Mouse (Mus musculus): ENCODE data around the gene Sox6.

Gene Sox6

DNA sequence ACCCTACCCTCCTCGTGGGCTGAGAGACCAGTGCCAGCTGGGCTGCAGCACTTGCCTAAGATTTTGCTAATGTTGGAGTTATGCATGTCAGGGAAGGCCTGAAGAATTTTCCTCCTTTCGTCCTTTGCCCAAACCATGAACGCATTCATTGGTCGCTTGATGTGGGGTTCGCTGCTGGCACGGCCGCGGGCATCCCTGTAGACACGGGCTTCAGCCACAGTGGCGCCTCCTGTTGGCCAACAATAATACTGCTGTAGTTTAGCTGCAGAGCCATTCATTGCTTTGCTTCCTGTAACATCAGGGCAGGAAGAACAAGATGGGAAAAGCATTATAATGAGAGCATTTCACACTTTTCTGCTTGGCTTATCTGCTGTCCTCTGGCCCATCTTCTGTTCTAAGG is 549.0 kb downstream of the Sox6 start:
- DNase-seq (ENCODE audit: low spot score in 2 of 2), result no peak

DNA sequence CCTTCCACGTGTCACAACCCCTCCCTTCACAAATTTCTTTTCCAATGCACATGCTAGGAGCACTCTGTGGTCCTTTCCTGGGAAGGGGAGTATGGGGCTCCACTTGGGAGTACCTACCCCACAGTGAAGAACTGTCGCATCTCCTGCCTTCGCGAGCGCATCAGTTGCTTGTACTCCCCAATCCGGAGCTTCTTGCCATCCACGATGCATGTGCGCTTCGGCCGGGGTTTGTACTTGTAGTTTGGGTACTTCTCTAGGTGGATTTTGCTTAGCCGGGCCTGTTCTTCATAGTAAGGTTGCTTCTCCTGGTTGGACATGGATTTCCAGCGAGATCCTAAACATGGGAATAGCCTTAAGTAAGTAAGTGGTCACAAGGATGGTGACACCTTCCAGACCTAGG is 552.2 kb downstream of the Sox6 start:
- DNase-seq (ENCODE audit: low spot score in 2 of 2), result no peak

DNA sequence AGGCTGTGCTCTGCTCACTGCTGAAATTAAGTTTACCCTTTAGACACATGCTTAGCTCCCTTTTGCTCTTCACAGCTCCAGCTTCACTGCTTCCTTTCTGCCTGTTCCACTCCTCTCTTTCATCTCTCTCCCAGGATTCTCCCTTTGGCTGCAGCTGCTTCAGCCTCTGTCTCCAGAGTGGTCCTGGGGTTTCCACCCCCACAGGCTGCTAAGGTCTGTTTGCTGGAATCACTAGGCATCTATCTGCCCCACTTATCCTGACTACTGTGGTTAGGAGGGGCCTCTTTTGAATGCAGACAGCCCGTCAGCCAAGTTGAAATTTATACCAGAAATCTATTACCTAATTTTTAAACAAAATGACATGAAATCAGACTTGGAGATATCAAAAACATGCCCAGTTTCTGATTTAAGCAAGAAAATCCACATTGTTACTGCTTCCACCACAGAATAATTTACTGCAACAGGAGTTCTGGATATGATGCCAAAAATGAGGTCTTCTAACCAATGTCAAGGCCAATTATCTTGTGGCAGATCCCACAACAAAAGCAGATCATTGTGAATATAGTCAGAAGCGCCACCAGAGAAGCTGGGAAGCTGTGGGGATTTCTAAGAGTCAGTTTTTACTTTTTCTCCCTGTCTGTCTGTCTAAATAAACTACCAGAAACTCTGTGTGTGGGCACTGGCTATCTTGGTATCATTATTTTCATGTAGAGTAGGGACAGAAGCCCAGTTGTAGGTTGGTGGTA is 552.8 kb downstream of the Sox6 start:
- DNase-seq (ENCODE audit: low spot score in 2 of 2), result no peak

DNA sequence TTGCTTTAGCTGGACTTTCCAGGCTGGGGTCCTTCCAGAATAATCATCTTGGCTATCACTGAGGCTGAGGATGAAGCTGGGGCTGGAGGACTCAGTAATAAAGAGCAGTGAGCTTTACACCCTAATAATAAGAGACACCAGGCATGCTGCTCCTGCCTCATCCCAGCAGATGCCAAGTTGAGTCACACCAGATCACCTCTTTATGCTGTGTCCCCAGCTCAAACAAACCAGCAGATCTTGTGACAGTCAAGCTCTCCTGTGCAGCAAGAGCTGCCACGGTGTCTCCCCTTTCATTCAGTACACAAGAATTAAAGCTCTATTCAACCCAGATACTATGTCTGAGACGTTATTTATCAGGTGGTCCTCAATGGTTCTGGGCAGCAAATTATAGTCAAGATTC is 560.8 kb downstream of the Sox6 start:
- DNase-seq (ENCODE audit: low spot score in 2 of 2), result no peak

DNA sequence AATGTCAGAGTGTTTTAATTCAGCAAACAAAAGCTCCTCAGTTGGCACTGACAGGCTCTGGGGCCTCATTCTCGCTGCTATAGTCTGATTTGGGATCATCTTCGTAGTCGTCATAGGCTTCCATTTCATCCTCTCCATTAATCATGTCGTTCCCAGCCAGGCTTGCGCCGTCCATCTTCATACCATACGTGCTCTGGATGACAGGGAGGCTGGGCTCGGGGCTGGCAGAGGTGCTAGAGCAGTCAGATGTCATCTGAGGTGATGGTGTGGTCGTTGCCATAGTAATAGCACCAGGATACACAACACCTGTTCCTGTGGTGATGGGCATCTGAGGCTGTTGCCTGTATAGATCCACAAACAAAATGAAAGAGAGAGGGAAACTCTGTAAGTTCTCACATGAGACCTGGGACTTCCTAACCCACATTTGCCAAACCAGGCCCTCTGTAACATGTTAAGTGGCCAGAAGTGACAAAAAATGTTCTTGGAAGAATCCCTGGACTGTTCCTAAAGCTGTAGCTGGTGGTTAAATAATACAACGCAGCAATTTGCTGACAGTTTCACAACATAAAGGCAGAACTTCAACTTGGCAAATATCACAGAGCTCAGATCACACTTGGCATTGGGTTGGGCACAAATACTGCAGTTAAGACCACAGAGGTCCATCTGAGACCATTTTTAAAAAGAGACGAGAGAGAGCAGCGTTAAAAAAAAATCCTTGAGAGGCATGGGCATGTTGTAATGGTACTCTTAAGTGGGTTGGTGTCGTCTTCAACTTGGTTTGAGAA is 561.5 kb downstream of the Sox6 start:
- no peak for DNase-seq (ENCODE audit: low spot score in 2 of 2)

DNA sequence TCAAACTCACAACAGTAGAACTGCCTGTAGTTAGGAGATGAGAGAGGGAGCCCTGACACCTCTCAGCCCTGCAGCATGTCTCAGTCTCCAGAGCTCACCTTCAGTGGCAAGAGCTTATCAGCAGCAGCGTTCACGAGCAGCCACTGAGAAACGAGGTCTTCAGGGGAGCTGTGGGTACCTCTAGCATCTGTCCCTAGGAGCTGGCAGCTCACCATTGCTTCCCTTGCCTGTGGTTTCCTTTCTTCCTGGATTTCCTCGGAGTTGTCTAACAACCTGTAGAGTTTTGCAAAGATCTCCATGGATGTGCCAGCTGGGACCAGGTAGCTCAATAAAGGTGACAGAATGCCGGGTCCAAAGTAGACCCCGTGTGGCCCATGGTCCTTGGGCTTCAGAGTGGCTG is 563.4 kb downstream of the Sox6 start:
- DNase-seq (ENCODE audit: low spot score in 2 of 2), result no peak

DNA sequence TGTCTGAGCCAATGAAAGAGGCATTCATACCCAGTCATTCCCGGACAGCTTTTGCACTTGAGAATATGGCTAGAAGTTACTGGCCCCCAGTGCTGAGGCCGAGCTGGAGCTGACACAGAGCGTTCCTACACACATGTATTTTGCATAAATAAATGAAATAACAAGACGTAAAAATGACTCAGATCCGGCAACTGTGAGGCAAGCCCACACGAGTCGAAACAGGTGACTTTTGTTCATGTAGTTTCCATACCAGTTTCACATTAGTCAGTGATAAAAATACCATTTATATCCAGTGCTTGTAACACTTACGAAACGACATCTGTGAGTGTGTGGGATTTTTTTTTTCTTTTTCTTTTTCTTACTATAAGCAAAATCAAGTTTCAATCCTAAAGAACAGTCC is 564.5 kb downstream of the Sox6 start:
- DNase-seq (ENCODE audit: low spot score in 2 of 2), result no peak

DNA sequence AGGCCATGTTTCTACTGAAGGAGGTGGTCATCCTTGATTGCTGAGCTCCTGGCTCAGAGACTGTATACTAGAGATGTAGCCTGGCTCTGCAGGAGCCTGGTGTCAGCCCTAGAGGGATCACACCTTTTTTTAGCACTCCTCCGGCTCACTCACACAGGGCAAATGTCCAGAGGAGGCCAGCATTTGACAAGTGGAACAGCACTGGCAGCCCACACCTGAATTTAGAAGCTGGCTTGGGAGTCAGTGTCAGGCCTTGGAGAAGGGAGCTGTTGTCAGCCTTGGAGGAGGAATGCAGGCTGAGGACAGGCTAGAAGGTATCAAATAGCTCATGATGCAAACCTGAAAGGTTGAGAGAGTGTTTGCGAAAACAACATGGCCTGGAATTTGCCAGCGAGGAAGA is 565.7 kb downstream of the Sox6 start:
- no peak for DNase-seq (ENCODE audit: low spot score in 2 of 2)

DNA sequence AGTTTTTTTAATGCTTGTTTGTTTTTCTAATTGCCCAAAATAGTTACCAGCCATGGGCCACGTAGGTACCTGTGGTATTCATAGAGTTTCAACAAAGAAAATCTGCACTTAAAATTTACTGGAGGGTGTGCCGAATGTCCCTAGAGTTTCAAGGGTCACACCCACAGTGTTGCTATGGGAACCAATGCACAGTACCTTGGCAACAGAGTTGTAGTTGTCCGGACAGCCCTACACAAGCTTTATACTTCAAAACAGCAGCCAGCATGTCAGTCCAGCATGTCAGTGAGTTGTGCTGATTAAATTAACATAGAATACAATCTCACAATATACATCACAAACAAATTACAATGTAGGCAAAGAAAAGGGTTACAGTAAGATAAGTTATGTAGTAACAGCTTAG is 567.1 kb downstream of the Sox6 start:
- no peak for DNase-seq (ENCODE audit: low spot score in 2 of 2)

DNA sequence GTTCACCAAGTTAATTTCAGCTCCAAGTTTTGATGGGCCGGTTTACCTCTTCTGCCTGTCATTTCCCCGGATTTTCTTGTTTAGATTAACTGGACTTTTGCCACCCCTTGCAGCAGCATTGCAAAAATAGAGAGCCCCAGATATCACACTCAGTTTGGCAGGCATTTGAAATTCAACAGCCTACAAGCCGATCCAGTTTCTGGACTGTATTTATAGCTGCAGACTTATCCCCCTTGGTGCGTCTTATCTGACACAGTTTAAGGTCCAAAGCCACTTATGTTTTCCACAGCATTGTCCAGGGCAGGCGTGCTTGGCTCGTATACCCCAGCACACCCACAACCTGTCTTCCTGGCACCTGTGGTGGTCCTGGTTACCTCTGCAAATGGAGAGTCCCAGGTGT is 571.8 kb downstream of the Sox6 start:
- DNase-seq (ENCODE audit: low spot score in 2 of 2), result no peak

DNA sequence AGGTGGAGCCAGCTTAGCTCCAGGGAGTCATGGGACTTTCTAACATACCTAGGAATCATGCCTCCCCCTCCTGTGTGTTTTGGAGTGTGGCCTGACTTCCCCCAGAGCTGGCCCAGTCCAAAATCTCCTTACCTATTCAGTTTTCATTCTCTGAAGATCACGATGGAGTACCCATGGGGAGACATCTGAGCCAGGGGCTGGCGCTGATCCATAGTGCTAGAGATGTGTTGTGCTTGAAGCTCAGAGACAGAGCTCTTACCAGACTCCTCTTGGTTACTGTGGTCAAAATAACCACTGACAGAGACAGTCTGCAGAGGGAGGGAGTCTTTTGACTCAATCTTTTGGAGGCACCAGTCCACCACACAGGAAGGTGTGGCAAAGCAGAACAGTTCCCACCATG is 575.2 kb downstream of the Sox6 start:
- no peak for DNase-seq (ENCODE audit: low spot score in 2 of 2)

DNA sequence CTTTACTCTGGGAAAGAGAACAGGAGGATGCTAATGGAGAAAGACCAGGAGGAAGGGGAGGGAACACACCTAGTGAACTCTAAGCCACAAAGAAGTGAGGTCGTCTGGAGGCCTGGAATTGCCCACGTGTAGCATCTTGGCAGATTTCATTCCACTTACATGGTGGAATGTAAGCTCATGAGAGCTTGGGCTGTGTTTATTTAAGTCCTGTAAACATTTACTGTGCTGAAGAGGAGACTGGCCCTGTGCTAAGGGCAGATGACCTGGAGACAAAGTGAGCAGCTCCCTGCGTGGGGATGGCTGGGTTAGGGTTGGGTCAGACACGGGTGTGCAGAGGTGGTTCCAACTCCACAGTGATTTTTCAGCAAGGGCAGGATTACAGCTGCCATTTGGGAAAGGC is 576.3 kb downstream of the Sox6 start:
- DNase-seq (ENCODE audit: low spot score in 2 of 2), result no peak

DNA sequence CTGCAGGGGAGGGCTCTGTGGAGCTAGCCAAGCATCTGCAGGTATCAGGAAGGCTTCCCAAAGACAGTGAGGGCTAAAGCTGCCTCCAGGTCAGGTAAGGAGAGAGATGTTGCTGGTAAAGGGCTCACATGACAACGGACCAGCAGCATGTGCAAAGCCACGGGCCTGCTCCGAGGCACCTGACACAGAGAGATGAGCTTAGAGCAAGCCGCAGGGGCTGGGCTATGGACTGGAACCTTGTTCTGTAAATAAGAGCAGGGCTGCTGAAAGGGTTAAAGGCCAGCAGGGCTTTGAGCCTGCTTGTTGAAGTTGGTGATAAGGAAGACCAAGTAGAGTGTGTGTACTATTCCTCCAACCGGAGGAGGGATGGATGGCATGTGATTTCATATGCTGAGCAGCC is 583.6 kb downstream of the Sox6 start:
- DNase-seq (ENCODE audit: low spot score in 2 of 2), result no peak

DNA sequence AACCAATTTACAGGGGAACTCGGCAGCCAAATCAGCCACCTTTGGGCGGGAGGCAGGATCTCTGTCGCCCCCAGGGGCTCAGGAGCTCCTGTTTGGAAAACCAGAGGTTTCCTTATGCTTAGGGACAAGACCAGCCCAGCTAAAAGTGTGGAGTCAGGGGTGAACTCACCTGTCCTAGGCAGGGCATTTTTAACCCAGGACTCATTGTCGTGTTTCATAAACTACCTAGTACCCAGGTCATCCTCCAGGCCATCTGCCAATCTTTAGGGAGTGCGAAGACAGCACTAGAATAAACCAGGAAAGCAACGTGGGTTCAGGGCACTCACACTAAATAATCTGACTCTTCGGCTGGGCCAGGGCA is 584.9 kb downstream of the Sox6 start:
- DNase-seq (ENCODE audit: low spot score in 2 of 2), result no peak

DNA sequence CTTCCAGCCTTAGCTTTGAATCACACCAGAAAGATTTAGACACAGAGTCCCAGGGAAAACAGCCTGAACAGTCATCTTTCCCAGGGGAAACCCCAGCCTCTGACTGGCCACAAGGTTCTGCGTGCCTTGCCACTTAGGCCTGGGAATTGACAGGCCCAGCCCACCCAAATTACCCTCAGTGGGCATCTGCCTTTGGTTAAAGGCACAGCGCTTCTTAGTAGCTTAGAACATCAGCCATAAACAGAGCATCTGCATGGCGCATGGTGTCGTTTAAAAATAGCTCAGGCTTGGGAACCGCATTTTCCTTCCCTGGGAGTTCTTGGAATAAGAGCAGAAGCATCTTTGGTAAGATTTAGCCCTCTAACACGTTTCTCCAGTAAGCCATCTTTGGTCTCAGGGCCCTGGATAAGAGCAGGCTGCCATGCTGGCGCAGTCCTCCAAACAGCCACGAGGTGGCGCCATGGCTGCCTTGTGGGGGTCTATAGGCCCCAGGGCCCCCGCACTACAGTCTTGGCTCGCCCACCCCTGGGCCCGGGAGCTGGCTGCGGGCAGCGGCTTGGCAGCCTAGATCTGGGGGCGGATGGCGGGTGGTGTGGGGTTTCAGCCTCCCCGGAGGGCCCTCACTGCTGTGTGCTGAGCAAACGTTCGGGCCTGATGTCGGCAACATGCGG is 585.4 kb downstream of the Sox6 start:
- DNase-seq (ENCODE audit: low spot score in 2 of 2), result peak in 1 of 2 experiments; percentile 37

DNA sequence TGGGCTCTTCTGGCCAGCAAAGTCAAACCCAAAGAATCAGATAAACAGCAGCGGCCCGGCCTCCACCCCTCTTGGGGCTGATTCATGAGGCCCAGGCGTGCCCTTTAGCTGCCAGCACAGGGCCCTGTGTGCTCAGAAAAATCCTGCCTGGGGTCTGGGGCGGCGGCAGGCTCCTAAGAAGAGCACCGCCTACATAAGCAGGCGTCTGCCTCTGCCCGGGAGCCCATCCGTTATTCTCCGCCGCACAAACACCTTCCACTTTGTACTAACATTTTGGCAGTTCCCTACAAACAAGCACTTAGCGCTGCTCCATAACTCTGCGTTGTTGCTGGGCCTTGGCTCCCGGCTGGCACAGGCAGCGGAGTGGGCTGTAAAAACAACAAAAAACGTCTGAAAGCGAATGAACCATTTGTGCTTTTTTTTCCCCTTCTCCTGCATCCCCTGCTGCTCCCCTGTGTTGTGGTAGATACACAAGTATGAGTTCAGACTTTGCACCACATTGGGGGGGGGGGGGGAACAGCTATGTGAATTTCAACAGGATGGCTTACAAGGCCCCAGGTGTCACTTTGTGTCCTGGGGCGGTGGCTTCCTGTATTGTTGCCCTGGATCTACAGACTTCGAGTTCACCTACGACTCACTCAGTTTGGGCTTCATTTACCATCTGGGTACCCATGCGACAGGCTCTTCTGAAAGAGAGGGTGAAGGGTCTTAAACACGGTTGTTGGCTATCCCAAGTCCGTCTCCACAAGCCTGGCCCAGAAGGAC is 588.0 kb downstream of the Sox6 start:
- DNase-seq (ENCODE audit: low spot score in 2 of 2), result no peak

DNA sequence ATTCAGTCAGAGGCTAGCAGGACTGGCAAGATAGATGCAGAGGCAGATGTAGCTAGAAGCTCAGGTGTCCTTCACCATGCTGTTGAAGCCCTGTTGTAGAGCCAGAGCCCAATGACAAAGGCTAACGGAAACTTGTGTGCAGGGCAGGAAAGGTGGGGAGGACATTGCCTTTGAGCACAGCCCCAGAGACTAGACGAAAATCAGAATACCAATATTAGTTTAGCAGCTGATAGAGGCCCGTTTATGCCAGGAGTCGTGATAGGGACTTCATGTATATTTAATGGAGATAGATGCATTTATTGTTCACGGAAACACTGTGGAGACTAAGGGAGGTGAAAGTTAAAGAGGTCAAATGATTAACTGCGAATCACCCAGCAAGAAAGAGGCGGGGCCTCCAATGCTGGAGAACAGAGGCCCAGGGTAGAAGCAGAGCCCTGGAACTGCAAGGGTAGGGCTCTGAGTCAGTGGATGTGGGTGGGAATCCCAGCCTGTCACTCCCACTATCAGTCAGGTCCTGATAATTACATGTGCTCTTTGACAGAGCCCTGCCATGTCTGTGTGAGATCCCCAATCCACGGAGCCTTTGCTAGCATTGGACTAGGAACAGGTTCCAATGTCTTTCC is 590.1 kb downstream of the Sox6 start:
- DNase-seq (ENCODE audit: low spot score in 2 of 2), result no peak

DNA sequence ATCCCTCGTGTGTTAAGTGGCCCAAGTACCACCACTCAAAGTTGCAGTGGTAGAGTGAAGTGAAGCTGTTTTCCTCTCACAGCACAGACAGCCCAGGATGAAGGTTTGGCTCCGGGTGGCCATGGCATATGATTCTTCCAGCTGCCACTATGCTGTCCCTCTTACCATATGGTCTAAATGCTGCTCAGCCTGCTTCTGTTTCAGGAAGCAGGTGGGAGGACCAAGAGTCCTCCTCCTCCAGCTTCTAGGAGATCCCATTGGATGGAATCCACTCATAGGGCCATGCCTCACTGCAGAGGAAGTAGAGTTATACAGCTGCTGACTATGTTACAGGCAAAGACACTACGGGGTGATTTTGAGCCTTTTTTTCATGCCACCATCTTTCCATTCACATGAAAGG is 591.5 kb downstream of the Sox6 start:
- no peak for DNase-seq (ENCODE audit: low spot score in 2 of 2)

DNA sequence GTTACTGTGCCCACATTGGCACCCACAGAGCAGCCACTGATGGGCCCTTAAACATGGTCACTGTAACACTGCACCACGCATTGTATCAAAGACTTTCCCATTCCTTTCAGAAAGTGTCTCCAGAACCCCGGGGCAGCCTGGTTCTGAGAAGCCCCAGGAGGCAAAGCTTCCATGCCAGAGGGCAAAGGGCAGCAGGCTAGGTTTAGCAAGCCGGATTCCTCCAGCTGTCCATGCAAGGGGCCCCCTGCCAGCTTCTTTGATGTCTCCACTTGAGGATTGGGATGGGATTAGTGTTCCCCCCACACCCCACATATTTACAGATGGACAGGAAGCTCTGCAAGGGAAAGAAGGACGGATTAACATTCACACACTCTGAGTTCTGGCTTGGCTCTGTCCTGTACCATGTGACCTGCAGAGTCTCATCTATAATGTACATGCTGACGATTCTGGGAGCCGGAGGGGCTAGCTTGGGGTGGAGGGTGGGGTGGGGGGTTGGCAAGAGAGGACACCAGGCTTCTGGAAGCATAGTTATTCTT is 592.0 kb downstream of the Sox6 start:
- no peak for DNase-seq (ENCODE audit: low spot score in 2 of 2)

DNA sequence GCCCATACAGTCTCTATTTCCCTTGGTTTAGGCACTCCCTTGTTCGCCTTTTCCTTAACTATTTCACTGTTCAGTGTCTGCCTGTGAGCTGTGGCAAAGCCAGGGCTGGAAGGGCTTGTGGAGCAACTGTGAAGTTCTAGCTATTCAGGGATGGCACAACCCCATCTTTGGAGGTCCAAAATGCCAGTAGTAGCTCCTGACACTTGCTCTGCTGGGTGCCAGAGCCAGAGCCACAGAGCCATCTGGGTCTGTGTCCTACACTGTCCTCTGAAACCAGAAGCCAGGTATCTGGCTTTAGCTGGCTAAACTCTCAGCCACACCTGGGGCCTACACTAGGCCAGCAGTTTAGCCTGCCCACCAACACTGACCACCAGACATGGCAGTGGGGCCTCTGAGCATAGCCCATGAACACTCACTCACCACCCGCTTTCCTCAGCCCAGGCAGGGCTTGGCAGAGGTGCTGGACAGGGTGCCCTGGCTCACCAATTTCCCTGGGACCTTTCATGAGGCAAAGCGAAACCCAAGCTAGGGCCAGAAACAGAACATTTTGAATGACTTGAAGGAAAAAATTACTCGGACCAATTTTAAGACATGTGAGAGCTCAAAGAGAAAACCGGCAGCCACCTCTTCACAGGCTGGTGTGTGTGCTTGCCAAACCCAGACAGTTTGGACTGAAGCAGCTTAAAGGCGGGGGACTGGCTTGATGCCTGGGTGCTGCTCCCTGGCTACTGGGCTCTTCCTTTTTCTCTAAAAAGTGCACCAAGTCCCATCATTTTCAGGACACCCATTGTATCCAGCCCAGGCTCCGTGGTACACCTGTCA is 612.2 kb downstream of the Sox6 start:
- no peak for DNase-seq (ENCODE audit: low spot score in 2 of 2)

DNA sequence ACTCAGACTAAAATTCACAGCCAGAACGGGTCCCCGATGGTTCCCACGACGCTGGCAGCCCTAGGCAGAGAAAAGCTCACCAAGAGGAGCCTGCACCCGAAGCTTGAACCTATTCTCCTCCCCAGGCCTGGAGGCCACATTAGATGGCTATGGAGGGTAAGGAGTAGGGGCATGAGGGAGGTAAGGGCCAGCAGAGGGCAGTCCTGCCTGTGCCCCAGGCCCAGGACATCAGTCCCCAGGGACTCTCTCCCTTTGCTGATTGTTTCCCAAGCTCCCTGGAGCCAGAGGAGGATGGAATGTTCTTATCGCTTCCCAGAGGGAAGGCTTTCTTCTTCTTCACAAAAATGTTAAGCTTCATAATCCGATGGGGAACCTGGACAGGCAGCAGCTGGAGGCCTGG is 615.8 kb downstream of the Sox6 start:
- no peak for DNase-seq (ENCODE audit: low spot score in 2 of 2)
